Mouse (Mus musculus) activated CD4-positive, CD25-positive, alpha-beta regulatory T cell, adult 4 months (primary cell): ENCODE measurements around the gene Dhx33. TPM values are rescaled to one million over a fixed set of nuclear protein-coding genes. Genes with fewer than 3 reads are reported as not detected.

Source experiments
- polyA plus RNA-seq, 2 experiments: library from polyadenylated mRNA; unstranded; fragments of 100-300 nt; shearing (Covaris generic); gene quantifications; one replicate each; pipeline ENCODE4 v1.2.1; 2017

Gene Dhx33
- polyA plus RNA-seq, 2 experiments from 2014 or later: 5.2 to 5.7 TPM

Other genes starting within 250 kb of the Dhx33 start
- 1 to 10 TPM; 3.9 to 5.4 TPM for gene Zfp3, start 240.2 kb downstream of the Dhx33 start, polyA plus RNA-seq
- gene Scimp, start 191.9 kb downstream of the Dhx33 start, polyA plus RNA-seq: under 1 TPM in 1 of 2 experiments, not detected in 1; 0.64 TPM
- 10 to 100 TPM in 1 of 2 experiments, 1 to 10 TPM in 1; 9.4 to 10.8 TPM for gene Rabep1, start 159.7 kb downstream of the Dhx33 start, polyA plus RNA-seq
- 10 to 100 TPM; 65.6 to 75.9 TPM for gene Nup88, start 34.5 kb downstream of the Dhx33 start, polyA plus RNA-seq
- 10 to 100 TPM; 49.9 to 74.5 TPM for gene Rpain, start 34.2 kb downstream of the Dhx33 start, polyA plus RNA-seq
- gene C1qbp, start 21.4 kb downstream of the Dhx33 start, polyA plus RNA-seq: 10 to 100 TPM; 18.4 to 22.1 TPM
- 10 to 100 TPM; 14.3 to 22.6 TPM for gene Mis12, start 15.2 kb upstream of the Dhx33 start, polyA plus RNA-seq
- 100 to 1,000 TPM; 128 to 130 TPM for gene Derl2, start 15.4 kb upstream of the Dhx33 start, polyA plus RNA-seq
- 10 to 100 TPM in 1 of 2 experiments, 1 to 10 TPM in 1; 9.0 to 22.7 TPM for gene 6330403K07Rik, start 29.1 kb upstream of the Dhx33 start, polyA plus RNA-seq
- under 1 TPM in 1 of 2 experiments, not detected in 1; 0.32 TPM for gene Nlrp1a, start 140.3 kb upstream of the Dhx33 start, polyA plus RNA-seq
- 1 to 10 TPM; 1.1 to 3.7 TPM for gene Nlrp1b, start 226.3 kb upstream of the Dhx33 start, polyA plus RNA-seq